Mouse (Mus musculus) neural tube, embryonic 11.5 days (tissue): Measurements from ENCODE around the gene Mnat1. TPM values are rescaled to one million over a fixed set of nuclear protein-coding genes. Genes with fewer than 3 reads are reported as not detected.
"Not testable (repeated sequence)": the region's sequence is repeated elsewhere in the genome, so short reads cannot be mapped to it uniquely, and the experiment has no call there.

Experiments
- ATAC-seq: fragments of 200-750 bp; cut with Nextera tagmentation; 2 replicates; pipeline ENCODE4 v1.8.0; 2017; ENCODE audit warnings: moderate number of reproducible peaks, mild to moderate bottlenecking, moderate TSS enrichment, moderate library complexity; ENCODE audit not compliant: insufficient read depth, low FRiP score, low TSS enrichment
- DNase-seq: peaks from one replicate; pipeline ENCODE4 v3.0.0-alpha.2; 2015; ENCODE audit warnings: low spot score
- H3K27ac ChIP-seq: fragments of 300-500 bp; sonication (generic); 2 replicates; pipeline ENCODE4 v1.5.1; 2014; ENCODE audit warnings: low read depth, mild to moderate bottlenecking, low read length
- H3K27me3 ChIP-seq: fragments of 300-500 bp; sonication (generic); 2 replicates; pipeline ENCODE4 v1.6.1; 2014; ENCODE audit warnings: mild to moderate bottlenecking, low read length, mixed read lengths; ENCODE audit not compliant: control insufficient read depth, insufficient read depth
- H3K36me3 ChIP-seq: fragments of 300-500 bp; sonication (generic); 2 replicates; pipeline ENCODE4 v1.6.1; 2014; ENCODE audit warnings: mild to moderate bottlenecking, low read length, moderate library complexity, mixed read lengths; ENCODE audit not compliant: control insufficient read depth, insufficient read depth
- H3K4me1 ChIP-seq: fragments of 300-500 bp; sonication (generic); 2 replicates; pipeline ENCODE4 v1.6.1; 2014; ENCODE audit warnings: low read length, mixed read lengths; ENCODE audit not compliant: control insufficient read depth, insufficient read depth
- H3K4me2 ChIP-seq: fragments of 300-500 bp; sonication (generic); 2 replicates; pipeline ENCODE4 v1.6.1; 2014; ENCODE audit warnings: low read depth, mild to moderate bottlenecking, moderate library complexity
- H3K4me3 ChIP-seq: fragments of 300-500 bp; sonication (generic); 2 replicates; pipeline ENCODE4 v1.5.1; 2014; ENCODE audit warnings: low read depth, low read length
- H3K9ac ChIP-seq: fragments of 300-500 bp; sonication (generic); 2 replicates; pipeline ENCODE4 v1.6.1; 2014; ENCODE audit warnings: mild to moderate bottlenecking, low read length
- H3K9me3 ChIP-seq: fragments of 300-500 bp; sonication (generic); 2 replicates; pipeline ENCODE4 v1.6.1; 2016; ENCODE audit warnings: low read length; ENCODE audit not compliant: control insufficient read depth
- WGBS: fragments of 180-500 bp; shearing (Covaris S2); extraction: QIAGEN DNeasy Blood & Tissue Kit; methylation state at CpG from one replicate; pipeline ENCODE4 v1.1.7; 2014; 5-methylcytosine and 5-hydroxymethylcytosine counted together
- polyA plus RNA-seq: library from polyadenylated mRNA; unstranded; fragments of >200 nt; fragmentation: Nextera tagmentation; extraction: Ambion mirVana; gene quantifications from 2 replicates; pipeline ENCODE4 v1.2.1, GENCODE M21; 2014

Mnat1 gene
- polyA plus RNA-seq, result 43.1 and 43.7 TPM in 2 replicates

- H3K9ac ChIP-seq, result peak within 1 kb of the TSS; percentile 79
These were observed at the start of gene Mnat1 for GRCm38 (mm10) chr12:73123093-73124041. TSS of gene Mnat1 (plus strand) at chr12:73123717.

DNA sequence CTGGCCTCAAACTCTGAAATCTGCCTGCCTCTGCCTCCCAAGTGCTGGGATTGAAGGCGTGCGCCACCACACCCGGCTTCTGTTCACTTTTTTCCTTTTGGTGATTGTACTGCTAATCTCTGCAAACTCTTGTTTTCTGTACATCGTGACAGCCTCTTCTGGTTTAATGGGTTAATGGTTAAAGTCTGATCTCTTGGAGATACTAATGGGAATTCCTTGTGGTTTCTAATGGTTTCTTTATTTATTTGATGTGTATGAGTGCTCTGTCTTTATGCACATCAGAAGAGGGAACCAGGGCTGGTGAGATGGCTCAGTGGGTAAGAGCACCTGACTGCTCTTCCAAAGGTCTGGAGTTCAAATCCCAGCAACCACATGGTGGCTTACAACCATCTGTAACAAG lies 41.7 kb upstream of the Mnat1 start:
- not testable (repeated sequence) for H3K9ac ChIP-seq, H3K36me3 ChIP-seq, H3K4me1 ChIP-seq, H3K9me3 ChIP-seq, H3K27ac ChIP-seq, DNase-seq, H3K4me3 ChIP-seq, H3K27me3 ChIP-seq, ATAC-seq, H3K4me2 ChIP-seq
- WGBS, result 92% methylated on average over 4 of the region's 4 CpGs

More at GRCm38 (mm10) chr12:73123093-73124041, at the start of gene Mnat1:
- WGBS, result 1% methylated on average over 23 of the region's 23 CpGs
- Histone ChIP-seq H3K27me3 (no peaks in the 10 kb centered on the region), H3K4me1 (peaks cover 4% of the 10 kb centered on the region; the same call in 1 of the 2 replicates), H3K36me3 (no peaks in the 10 kb centered on the region), H3K4me3 (peak within 1 kb of the TSS; percentile 74), H3K4me2 (peak within 1 kb of the TSS; percentile 49), H3K27ac (no peak within 1 kb of the TSS), H3K9me3 (no peaks in the 10 kb centered on the region)
- peak; percentile 45; the same call in 1 of the 2 replicates for ATAC-seq
- DNase-seq, result peak; percentile 89

DNA sequence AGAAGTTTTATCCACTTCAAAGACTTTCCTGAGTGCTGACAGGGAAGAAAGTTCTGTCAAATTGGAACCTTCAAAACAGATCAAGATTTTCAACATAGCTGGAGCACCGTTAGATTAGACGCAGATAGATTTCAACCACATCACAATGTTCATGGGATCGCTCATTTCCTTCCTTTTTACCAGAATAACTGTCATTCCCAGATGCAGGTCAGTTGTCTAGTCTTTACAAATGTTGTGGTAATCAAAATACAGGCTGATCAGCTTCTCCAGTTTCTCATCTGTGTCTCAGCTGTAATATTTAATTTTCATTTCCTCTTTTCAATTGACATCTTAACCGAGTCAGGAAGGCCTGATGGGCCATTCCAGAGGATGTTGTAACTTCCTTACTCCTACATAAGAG lies 39.7 kb upstream of the Mnat1 start:
- no peak overlapping the region for H3K9ac ChIP-seq
- WGBS, result 85% methylated on average over 4 of the region's 4 CpGs
- no peak overlapping the region for H3K27ac ChIP-seq
- H3K9me3 ChIP-seq, result no peaks in the 10 kb centered on the region
- H3K27me3 ChIP-seq, result no peaks in the 10 kb centered on the region
- no peaks in the 10 kb centered on the region for H3K4me1 ChIP-seq
- H3K4me2 ChIP-seq, result no peak overlapping the region
- ATAC-seq (no peak), DNase-seq (no peak)
- H3K4me3 ChIP-seq, result no peak overlapping the region
- no peaks in the 10 kb centered on the region for H3K36me3 ChIP-seq

DNA sequence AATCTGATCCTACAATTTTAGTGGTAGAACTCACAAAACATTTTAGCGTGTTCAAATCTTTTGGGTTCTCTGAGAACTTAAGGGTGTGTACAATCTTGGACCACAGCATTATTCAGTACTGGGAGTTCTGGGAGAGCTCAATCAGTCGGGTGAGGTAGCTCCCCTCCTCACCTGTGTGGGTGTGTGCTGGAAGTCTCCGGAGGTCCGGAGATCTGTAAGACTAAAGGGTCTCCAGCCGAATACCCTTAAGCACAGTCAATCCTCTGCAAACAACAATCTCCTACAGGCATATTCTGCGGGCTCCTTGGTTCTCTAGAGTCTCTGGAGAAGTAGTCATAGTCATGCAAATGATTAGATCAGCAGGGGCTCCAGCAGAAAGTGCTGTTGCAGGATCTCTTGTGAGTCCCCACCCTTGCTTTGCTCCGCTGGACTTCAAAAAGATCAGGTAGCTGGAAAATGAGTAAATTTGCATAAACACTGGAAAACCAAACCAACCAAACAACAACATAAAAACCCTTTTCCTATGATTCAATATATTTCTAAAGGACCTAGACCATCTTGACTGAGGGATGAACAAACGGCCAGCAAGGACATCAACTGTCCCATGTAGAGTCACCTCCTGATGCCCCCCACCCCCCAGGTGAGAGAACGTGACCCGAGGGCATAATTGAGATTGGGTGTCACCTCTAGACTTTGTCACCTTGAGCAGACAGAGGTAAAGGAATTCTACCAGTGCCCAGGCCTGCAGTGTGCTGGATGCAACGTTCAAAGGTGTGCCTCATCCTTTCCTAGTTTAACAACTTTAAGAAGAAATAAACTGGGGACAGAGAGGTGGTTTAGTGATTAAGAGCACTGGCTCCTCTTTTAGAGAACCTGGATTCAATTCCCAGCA lies 37.5 kb upstream of the Mnat1 start:
- Histone ChIP-seq H3K9ac (no peak overlapping the region), H3K4me3 (no peak overlapping the region), H3K27ac (no peak overlapping the region), H3K9me3 (no peaks in the 10 kb centered on the region), H3K36me3 (no peaks in the 10 kb centered on the region), H3K4me2 (no peak overlapping the region), H3K4me1 (no peaks in the 10 kb centered on the region), H3K27me3 (no peaks in the 10 kb centered on the region)
- no peak for ATAC-seq
- no peak for DNase-seq
- 33% methylated on average over 11 of the region's 11 CpGs for WGBS

DNA sequence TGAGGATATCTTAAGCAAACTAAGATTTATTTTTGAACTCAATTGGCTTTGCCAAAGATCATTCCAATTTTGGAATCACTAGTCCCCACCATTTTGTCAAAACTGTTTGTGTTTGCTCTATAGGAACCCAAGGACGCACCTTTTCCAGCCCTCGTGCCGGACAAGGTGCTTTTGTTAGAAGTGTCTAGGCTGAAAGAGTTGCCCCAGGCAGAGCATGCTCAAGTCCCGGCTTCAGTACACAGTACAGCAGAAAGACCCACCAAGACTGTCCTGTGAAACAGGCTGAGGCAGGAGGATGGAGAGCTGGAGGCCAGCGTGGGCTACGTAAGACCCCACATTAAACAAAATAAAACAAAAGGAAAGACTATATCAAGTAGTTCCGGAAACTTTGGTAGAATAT lies 36.4 kb upstream of the Mnat1 start:
- no peak overlapping the region for H3K4me2 ChIP-seq
- H3K9me3 ChIP-seq, result no peaks in the 10 kb centered on the region
- DNase-seq (no peak), ATAC-seq (no peak)
- H3K27me3 ChIP-seq, result no peaks in the 10 kb centered on the region
- no peaks in the 10 kb centered on the region for H3K36me3 ChIP-seq
- H3K9ac ChIP-seq, result no peak overlapping the region
- H3K4me3 ChIP-seq, result no peak overlapping the region
- 91% methylated on average over 7 of the region's 7 CpGs for WGBS
- no peak overlapping the region for H3K27ac ChIP-seq
- H3K4me1 ChIP-seq, result no peaks in the 10 kb centered on the region

GRCm38 (mm10) chr12:73088500-73088899 lies 35.0 kb upstream of the Mnat1 start:
- no peaks in the 10 kb centered on the region for H3K9me3 ChIP-seq
- no peak for ATAC-seq
- H3K9ac ChIP-seq, result no peak overlapping the region
- H3K4me3 ChIP-seq, result no peak overlapping the region
- H3K36me3 ChIP-seq, result no peaks in the 10 kb centered on the region
- H3K27me3 ChIP-seq, result no peaks in the 10 kb centered on the region
- 83% methylated on average over 5 of the region's 5 CpGs for WGBS
- H3K4me2 ChIP-seq, result no peak overlapping the region
- no peak overlapping the region for H3K27ac ChIP-seq
- no peak for DNase-seq
- no peaks in the 10 kb centered on the region for H3K4me1 ChIP-seq

DNA sequence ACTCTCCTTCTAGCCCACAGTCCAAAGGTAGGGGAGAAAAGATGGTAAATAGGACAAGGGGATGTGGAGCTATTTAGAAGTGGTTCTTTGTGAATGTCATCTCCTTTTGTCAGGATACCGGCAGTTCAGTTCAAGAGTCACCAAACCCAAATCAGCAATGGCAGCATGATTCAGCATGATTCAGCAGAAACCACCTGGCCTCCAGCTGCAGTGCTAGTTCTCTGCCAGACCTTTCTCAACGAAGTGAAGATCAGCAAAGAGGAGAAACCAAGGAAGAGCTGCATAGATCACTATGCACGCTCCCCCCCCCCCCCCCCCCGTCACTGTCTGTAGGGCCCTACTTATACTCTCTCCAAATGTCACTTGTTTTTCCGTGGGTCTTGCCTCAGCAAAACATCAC lies 34.6 kb upstream of the Mnat1 start:
- no peaks in the 10 kb centered on the region for H3K9me3 ChIP-seq
- ATAC-seq, result no peak
- 64% methylated on average over 3 of the region's 5 CpGs for WGBS
- H3K4me1 ChIP-seq, result no peaks in the 10 kb centered on the region
- no peak overlapping the region for H3K9ac ChIP-seq
- no peak overlapping the region for H3K4me2 ChIP-seq
- H3K36me3 ChIP-seq, result no peaks in the 10 kb centered on the region
- no peaks in the 10 kb centered on the region for H3K27me3 ChIP-seq
- no peak overlapping the region for H3K27ac ChIP-seq
- no peak overlapping the region for H3K4me3 ChIP-seq
- no peak for DNase-seq

DNA sequence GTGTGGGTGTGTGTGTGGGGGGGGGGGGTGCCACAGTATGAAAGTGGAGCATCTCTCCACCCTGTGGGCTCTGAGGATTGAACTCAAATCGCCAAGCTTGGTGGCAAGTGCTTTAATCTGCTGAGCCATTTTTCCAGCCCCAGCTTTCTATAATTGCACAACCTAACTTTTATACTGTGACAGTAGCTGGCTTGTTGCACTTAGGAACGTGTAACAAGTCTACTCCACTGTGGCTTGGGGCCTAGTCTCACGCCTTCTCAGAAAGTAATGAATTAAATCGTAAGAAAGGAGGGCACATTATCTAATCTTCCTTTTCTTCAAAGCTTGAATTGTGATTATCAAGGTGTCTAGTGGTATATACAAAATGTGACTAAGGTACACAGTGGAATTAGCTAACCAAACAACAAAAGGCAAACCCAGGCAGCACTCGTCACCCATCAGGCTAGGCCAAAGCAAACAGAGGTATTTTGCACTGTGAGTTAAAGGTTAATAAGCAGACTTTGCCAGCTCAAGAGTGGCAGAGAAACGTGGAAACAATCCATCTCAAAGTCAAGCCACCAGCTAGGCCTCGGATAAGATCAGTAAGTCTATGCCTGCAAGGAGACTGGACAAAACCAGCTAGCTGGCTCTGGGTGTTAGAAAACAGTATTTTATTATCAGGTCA lies 32.7 kb upstream of the Mnat1 start:
- H3K9me3 ChIP-seq, result no peaks in the 10 kb centered on the region
- H3K4me2 ChIP-seq, result no peak overlapping the region
- no peaks in the 10 kb centered on the region for H3K4me1 ChIP-seq
- H3K27me3 ChIP-seq, result no peaks in the 10 kb centered on the region
- H3K9ac ChIP-seq, result no peak overlapping the region
- DNase-seq (no peak), ATAC-seq (no peak)
- H3K27ac ChIP-seq, result no peak overlapping the region
- no peak overlapping the region for H3K4me3 ChIP-seq
- 85% methylated on average over 7 of the region's 7 CpGs for WGBS
- H3K36me3 ChIP-seq, result no peaks in the 10 kb centered on the region
